Mouse (Mus musculus) layer of hippocampus, adult 9-10 months (tissue): ENCODE measurements around the gene Pdia5.

Experiments
- DNase-seq: peaks from one replicate; pipeline ENCODE4 v3.0.0; 2022; ENCODE audit warnings: low spot score

Gene Pdia5

GRCm38 (mm10) chr16:35357449-35357848 lies 133.2 kb downstream of the Pdia5 start:
- DNase-seq = no peak
